Mouse (Mus musculus) intestine, embryonic 15.5 days (tissue): ENCODE measurements around the gene Cpox. TPM values are rescaled to one million over a fixed set of nuclear protein-coding genes. Genes with fewer than 3 reads are reported as not detected.

ENCODE experiments used
- ATAC-seq: fragments of 200-750 bp; cut with Nextera tagmentation; 2 replicates; pipeline ENCODE4 v1.8.0; 2017; ENCODE audit warnings: moderate TSS enrichment, moderate library complexity
- H3K27ac ChIP-seq: fragments of 300-500 bp; sonication (generic); 2 replicates; pipeline ENCODE4 v1.5.1; 2015; ENCODE audit warnings: mild to moderate bottlenecking, inconsistent platforms
- H3K27me3 ChIP-seq: fragments of 300-500 bp; sonication (generic); replicated peaks from 2 replicates; pipeline ENCODE4 v1.6.1; 2015; ENCODE audit warnings: inconsistent platforms
- H3K36me3 ChIP-seq: fragments of 300-500 bp; sonication (generic); 2 replicates; pipeline ENCODE4 v1.6.1; 2015; ENCODE audit warnings: inconsistent platforms
- H3K4me1 ChIP-seq: fragments of 300-500 bp; sonication (generic); replicated peaks from 2 replicates; pipeline ENCODE4 v1.6.1; 2015; ENCODE audit warnings: inconsistent platforms
- H3K4me2 ChIP-seq: fragments of 300-500 bp; sonication (generic); replicated peaks from 2 replicates; pipeline ENCODE4 v1.6.1; 2015; ENCODE audit warnings: mild to moderate bottlenecking, inconsistent platforms
- H3K4me3 ChIP-seq: fragments of 300-500 bp; sonication (generic); replicated peaks from 2 replicates; pipeline ENCODE4 v1.5.1; 2015; ENCODE audit warnings: inconsistent platforms
- H3K9ac ChIP-seq: fragments of 300-500 bp; sonication (generic); 2 replicates; pipeline ENCODE4 v1.6.1; 2015; ENCODE audit warnings: inconsistent platforms
- H3K9me3 ChIP-seq: fragments of 300-500 bp; sonication (generic); 2 replicates; pipeline ENCODE4 v1.6.1; 2016; ENCODE audit warnings: inconsistent platforms
- WGBS: fragments of 180-500 bp; shearing (Covaris S2); methylation state at CpG from one replicate; pipeline ENCODE4 v1.1.7; 2015; 5-methylcytosine and 5-hydroxymethylcytosine counted together
- polyA plus RNA-seq: library from polyadenylated mRNA; unstranded; fragments of >200 nt; fragmentation: Nextera tagmentation; extraction: Ambion mirVana; gene quantifications from 2 replicates; pipeline ENCODE4 v1.2.1, GENCODE M21; 2015

Gene Cpox
- polyA plus RNA-seq, 1 experiment from 2014 or later = 58.4 TPM

DNA sequence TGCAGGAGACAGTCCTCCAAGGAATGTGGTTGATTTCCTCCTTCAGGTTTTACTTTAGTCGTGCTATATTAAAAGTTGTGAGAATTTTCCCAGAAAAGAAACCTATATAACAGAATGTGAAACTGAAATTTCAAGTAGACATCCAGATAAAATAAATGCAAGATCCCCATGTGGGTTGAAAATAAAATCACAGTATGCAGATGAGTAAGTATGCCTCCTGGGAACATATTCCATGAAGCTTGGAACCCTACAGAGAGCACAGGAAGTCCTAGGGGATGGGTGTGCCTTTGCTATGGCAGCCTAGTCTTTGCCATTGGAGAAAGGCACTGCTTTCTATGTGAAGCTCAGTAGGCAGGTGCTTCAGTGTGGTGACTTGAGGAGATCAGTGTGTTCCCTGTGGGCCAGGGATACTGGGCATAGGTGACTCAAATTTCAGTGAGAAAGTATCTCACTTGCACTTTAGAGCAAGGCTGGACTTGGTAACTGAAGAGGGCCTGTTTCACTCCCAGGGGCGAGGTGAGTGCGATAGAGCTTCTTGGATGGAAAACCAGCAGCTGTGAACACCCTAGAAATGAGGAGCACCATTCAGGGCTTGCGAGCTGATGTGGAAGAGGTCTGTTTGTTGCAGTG is 37.3 kb downstream of the Cpox start:
- H3K4me2 ChIP-seq = no peak overlapping the region
- no peaks in the 10 kb centered on the region for H3K9me3 ChIP-seq
- no peak overlapping the region for H3K9ac ChIP-seq
- H3K4me1 ChIP-seq = no peaks in the 10 kb centered on the region
- no peak for ATAC-seq
- H3K4me3 ChIP-seq = no peak overlapping the region
- no peaks in the 10 kb centered on the region for H3K36me3 ChIP-seq
- WGBS = 90% methylated on average over 4 of the region's 4 CpGs
- H3K27ac ChIP-seq = no peak overlapping the region
- no peaks in the 10 kb centered on the region for H3K27me3 ChIP-seq

DNA sequence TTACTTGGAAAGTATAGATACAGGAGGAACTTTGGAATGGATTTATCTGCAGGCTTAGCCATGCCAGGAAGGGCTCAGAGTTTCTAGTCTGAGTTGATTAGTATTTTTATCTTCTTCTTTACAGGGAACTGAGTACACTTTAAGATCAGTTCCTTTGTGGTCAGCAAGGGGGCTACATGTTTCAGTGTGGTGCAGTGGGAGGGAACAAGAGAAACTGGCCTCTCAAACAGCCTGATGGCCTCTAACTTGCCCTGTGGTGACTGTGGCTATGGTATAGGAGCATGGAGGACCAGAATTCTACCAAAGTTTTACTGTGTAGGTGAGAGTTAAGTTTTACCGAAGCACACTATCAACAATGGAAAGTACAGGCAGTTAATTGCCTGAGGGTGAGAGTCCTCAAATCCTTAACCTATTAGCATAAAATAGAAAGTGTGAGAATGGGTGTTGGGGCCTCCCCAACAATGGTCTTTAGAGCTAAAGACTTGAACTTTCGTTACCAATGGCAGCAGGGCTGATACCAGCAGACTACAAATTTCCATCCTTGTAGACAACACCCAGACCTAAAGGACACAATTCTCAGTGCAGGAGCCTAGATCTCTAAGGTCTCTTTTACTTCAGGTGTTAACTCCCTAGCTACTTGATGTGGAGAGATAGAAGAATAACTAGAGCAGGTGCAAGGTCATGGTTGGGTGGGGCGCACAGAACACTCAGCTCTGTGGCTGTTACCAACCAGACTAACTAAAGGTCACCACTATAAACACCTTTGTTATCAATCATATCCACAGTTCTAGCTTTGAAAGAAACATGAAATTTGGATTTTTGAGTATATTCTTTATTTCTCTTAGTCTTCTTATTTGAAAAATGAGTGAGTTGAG is 38.7 kb downstream of the Cpox start:
- WGBS = 70% methylated on average over 3 of the region's 3 CpGs
- Histone ChIP-seq H3K4me3 (no peak overlapping the region), H3K9ac (no peak overlapping the region), H3K4me1 (no peaks in the 10 kb centered on the region), H3K36me3 (no peaks in the 10 kb centered on the region), H3K27ac (no peak overlapping the region), H3K27me3 (no peaks in the 10 kb centered on the region), H3K4me2 (no peak overlapping the region), H3K9me3 (no peaks in the 10 kb centered on the region)
- ATAC-seq = peak; percentile 77

DNA sequence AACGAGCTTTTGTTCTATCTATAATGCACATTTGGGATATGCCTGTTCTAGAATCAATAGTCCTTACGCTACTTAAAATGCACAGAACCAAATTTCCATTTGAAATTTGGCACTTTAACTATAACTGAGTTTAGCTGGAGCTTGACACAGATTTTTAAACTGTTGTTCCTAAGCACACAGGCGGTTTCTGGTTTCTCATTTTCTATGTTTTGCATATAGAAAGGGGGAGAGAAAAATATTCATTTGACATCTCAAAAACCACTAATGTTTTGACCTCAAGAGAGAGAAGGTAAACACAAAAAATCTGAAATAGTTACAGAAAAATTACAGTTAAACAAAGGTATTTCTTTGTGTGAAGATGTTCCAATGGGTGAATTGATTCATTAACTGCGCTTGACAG is 39.4 kb downstream of the Cpox start:
- H3K27me3 ChIP-seq = no peaks in the 10 kb centered on the region
- no peaks in the 10 kb centered on the region for H3K36me3 ChIP-seq
- H3K4me2 ChIP-seq = no peak overlapping the region
- no peaks in the 10 kb centered on the region for H3K9me3 ChIP-seq
- ATAC-seq = no peak
- 81% methylated on average over 4 of the region's 4 CpGs for WGBS
- H3K9ac ChIP-seq = no peak overlapping the region
- H3K4me3 ChIP-seq = no peak overlapping the region
- H3K4me1 ChIP-seq = no peaks in the 10 kb centered on the region
- no peak overlapping the region for H3K27ac ChIP-seq

DNA sequence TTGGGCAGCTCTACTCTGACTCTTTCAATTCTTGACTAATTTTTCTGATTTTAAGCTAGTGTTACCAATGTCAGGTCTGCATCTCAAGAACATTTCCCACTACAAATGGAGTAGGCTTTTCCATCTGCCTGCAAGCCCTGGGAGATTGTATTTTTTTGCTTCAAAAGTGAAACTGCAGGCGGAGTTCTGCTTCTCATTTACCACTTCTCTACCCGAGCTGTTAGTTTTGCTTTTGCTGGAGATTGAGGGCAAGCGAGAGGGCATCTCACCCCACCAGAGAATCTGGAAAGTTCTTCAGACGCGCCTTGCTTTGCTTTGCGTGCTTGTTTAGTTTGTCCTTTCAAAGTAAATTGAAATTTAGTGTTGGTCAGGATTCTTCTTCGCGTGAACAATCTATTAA is 42.1 kb downstream of the Cpox start:
- H3K27ac ChIP-seq = no peak overlapping the region
- H3K36me3 ChIP-seq = no peaks in the 10 kb centered on the region
- H3K27me3 ChIP-seq = no peaks in the 10 kb centered on the region
- no peak overlapping the region for H3K4me2 ChIP-seq
- H3K9me3 ChIP-seq = no peaks in the 10 kb centered on the region
- no peak overlapping the region for H3K4me3 ChIP-seq
- WGBS = 68% methylated on average over 8 of the region's 8 CpGs
- no peak for ATAC-seq
- no peak overlapping the region for H3K9ac ChIP-seq
- H3K4me1 ChIP-seq = no peaks in the 10 kb centered on the region

DNA sequence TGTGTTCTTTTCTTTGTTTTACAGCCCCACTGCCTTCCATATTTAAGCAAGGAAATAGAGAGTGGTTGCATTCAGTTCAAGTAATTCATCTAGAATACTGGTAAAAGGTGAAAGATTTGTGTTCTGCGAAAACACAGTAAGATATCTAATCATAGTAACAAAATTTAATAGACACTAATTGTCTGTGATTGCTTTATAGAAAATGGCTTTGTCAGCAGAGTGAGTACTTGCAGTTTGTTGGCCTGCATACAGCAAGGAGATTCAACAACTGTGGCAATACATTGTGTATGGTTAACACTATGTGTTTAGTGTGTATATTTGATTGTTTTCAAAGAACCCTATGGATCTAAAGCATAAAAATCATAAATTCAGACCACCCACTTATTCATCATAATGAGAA is 43.0 kb downstream of the Cpox start:
- no peaks in the 10 kb centered on the region for H3K9me3 ChIP-seq
- H3K9ac ChIP-seq = no peak overlapping the region
- no peak overlapping the region for H3K27ac ChIP-seq
- H3K4me1 ChIP-seq = no peaks in the 10 kb centered on the region
- ATAC-seq = no peak
- no peak overlapping the region for H3K4me2 ChIP-seq
- H3K4me3 ChIP-seq = no peak overlapping the region
- 88% methylated on average over 1 of the region's 1 CpGs for WGBS
- no peaks in the 10 kb centered on the region for H3K36me3 ChIP-seq
- H3K27me3 ChIP-seq = no peaks in the 10 kb centered on the region

DNA sequence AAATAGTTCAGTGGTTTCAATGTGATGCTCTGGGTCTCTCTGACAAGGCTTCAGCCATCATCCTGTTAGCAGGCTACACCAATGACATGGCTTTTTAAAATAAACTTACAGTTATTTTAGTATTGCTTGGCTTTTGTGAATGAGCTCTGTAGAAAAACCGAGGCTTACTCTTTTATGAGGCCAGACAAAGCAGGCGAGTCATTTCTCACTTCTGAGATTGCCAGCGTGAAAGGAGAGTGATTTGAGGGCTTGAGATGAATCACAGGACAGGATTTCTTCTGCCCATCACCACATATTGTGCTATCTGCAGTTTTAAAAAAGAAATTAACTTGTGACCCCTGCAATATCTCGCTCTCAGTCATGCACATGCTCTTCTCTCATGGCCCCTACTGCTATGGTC is 44.9 kb downstream of the Cpox start:
- H3K4me2 ChIP-seq = no peak overlapping the region
- WGBS = 62% methylated on average over 4 of the region's 4 CpGs
- ATAC-seq = no peak
- H3K27ac ChIP-seq = no peak overlapping the region
- no peaks in the 10 kb centered on the region for H3K4me1 ChIP-seq
- no peak overlapping the region for H3K4me3 ChIP-seq
- H3K27me3 ChIP-seq = no peaks in the 10 kb centered on the region
- no peaks in the 10 kb centered on the region for H3K9me3 ChIP-seq
- H3K9ac ChIP-seq = no peak overlapping the region
- H3K36me3 ChIP-seq = no peaks in the 10 kb centered on the region

DNA sequence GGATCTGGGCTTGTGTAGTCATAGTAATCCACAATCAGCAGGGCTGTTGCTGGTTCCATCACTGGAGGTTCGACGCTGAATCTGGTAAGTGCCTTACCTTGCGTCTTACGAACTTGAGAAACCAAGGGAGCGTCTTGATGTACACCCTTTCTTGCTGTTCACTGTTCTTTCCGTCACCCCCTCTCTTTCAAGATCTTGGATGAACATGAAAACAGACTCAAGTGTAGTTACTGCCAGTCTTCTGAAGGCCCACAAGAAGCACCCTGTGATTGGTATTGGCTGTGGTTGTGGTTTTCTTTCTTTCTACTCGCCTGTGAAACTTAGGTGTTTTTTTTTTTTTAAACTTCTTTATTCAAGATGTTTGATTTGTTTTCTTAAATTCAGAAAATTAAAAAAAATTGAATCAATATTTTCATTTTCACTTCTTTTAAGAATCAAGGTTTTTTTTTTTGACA is 48.6 kb downstream of the Cpox start, which contains the start of gene Gpr15:
Gpr15 (minus strand) TSS at position 405 of the 455 bp plus-strand sequence.
- ATAC-seq = no peak

DNA sequence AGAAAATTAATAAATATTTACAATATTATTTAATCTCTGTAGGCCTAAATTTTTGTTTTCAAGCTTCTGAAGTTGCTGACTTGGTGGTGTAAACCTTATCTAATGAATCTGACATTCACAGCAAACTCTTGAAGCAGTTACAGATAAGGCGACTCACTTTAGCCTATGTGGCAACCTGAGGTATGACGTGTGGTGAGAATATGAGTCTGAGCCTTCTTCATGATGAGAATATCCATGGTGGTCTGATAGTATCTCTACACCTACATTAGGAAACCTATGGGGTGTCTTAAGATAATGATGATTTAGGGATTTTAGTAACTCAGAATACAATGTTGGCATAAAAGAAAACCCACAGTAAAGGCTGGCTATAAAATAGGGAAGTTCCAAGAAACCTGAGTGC is 52.2 kb downstream of the Cpox start:
- H3K4me2 ChIP-seq = no peak overlapping the region
- H3K9ac ChIP-seq = no peak overlapping the region
- H3K4me1 ChIP-seq = no peaks in the 10 kb centered on the region
- H3K4me3 ChIP-seq = no peak overlapping the region
- H3K9me3 ChIP-seq = no peaks in the 10 kb centered on the region
- no peak for ATAC-seq
- H3K27ac ChIP-seq = no peak overlapping the region
- H3K36me3 ChIP-seq = no peaks in the 10 kb centered on the region
- WGBS = 69% methylated on average over 2 of the region's 2 CpGs
- no peaks in the 10 kb centered on the region for H3K27me3 ChIP-seq

More for the DNA sequence above, 48.6 kb downstream of the Cpox start, which contains the start of gene Gpr15:
- Histone ChIP-seq H3K27me3 (no peaks in the 10 kb centered on the region), H3K36me3 (no peaks in the 10 kb centered on the region), H3K9me3 (no peaks in the 10 kb centered on the region), H3K9ac (no peak within 1 kb of the TSS), H3K4me2 (no peak within 1 kb of the TSS), H3K4me1 (no peaks in the 10 kb centered on the region), H3K4me3 (no peak within 1 kb of the TSS), H3K27ac (no peak within 1 kb of the TSS)
- 93% methylated on average over 7 of the region's 7 CpGs for WGBS

DNA sequence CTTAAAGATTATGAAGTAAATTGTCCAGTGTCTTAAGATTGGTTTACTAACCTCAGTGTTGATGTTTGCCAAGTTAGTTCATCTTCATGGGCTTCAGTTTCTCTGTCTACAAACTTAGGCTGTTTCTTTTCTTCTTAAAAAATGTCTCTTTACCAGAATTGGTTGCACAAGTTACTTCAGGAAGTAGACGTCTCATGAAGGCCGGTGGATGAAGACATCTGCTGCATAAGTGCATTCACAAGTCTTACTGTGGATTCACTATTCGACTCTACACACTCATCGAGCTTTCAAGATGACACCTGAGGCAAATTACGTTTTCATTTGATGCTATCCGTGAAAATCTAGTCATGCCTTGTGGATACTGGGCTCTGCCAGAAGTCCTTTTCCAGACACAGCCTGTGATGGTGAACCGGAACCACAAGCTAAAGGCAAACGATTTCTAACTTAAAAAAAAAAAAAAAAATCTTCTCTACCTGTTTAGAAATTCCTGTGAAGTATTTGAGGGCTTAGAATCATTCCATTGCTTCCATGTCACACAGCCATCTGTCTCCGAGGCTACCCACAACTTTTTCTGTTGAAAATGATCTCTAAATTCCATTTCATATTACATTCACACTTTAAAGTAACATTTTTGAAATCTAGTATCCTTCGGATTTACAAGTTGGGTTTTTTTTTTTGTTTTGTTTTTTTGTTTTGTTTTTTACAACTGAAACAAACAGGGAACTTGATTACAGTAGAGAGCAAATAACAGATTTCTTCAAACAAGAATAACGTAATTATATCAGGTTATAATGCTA is 56.8 kb downstream of the Cpox start:
- no peaks in the 10 kb centered on the region for H3K36me3 ChIP-seq

DNA sequence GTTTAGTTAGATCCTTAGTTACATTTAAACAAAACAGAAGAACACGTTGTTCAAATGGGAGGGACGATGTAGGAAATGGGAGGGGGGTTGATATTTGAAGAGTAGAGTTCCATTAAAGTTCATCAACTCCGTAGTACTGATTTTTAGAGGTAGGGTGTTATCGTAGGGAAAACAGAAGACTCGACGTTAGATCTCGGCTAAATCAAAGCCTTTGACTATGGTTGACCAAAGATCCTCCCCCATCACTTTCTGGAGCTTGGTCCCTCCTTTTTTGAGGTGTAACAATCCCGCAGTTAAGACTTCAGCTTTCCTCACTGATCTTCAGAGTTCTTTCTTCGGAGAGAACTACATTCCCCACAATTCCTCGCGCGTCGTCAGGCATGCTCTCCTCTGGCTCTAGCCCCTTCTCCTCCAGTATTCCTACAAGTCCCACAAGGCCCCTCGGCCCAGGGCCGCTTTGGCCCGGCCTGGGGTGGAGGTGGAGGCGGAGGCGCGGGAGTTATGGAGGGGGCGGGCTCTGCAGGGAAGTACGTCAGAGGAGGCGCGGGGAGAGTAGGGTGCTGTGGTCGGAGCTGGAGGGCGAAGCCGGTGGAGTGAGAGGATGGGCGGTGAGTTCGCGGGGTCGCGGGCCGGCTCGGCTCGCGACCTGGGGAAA is 57.5 kb downstream of the Cpox start, which contains the start of gene Cldnd1:
Cldnd1 (plus strand) TSS at position 434 of the 655 bp plus-strand sequence.
- Histone ChIP-seq H3K4me1 (peaks cover 4% of the 10 kb centered on the region; the same call in 1 of the 2 replicates), H3K9me3 (no peaks in the 10 kb centered on the region), H3K4me3 (peak within 1 kb of the TSS; percentile 68), H3K27ac (peak within 1 kb of the TSS; percentile 79), H3K27me3 (no peaks in the 10 kb centered on the region), H3K4me2 (peak within 1 kb of the TSS; percentile 63), H3K36me3 (peaks cover 2% of the 10 kb centered on the region; the same call in 1 of the 2 replicates), H3K9ac (peak within 1 kb of the TSS; percentile 68)
- peak; percentile 100 for ATAC-seq
- WGBS = 1% methylated on average over 35 of the region's 35 CpGs

More for the DNA sequence above, 56.8 kb downstream of the Cpox start:
- ATAC-seq = no peak
- WGBS = 73% methylated on average over 11 of the region's 11 CpGs
- Histone ChIP-seq H3K4me2 (peak overlapping the region; percentile 63), H3K9me3 (no peaks in the 10 kb centered on the region), H3K27me3 (no peaks in the 10 kb centered on the region), H3K9ac (no peak overlapping the region), H3K4me3 (peak overlapping the region; percentile 68; the same call in 1 of the 2 replicates), H3K27ac (no peak overlapping the region), H3K4me1 (peaks cover 4% of the 10 kb centered on the region; the same call in 1 of the 2 replicates)

DNA sequence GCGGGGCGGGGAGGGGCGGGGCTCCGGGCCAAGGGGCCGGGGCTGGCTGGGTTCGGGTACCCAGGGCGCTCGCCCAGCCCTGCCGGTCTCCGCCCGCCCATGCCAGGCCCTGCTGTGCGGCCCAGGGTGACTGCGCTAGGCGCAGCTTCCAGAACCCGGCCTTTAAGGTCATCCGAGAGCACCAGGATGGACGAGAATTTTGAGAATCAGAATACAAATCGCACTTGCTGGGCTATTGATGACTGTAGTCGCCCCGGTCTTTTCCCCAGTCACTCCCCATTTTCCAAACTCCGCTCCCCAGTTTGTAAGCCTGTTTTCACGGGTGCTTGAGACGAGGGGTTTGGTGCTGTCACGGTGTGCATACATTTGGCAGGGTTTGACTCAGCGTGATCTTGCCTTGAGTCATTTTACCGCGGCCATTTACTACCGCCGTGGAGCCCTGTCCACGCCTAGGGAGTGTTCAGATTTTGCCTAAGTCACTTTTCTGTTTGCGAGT is 58.1 kb downstream of the Cpox start:
- peak overlapping the region; percentile 63 for H3K4me2 ChIP-seq
- no peaks in the 10 kb centered on the region for H3K27me3 ChIP-seq
- H3K27ac ChIP-seq = peak overlapping the region; percentile 79
- peak overlapping the region; percentile 68 for H3K4me3 ChIP-seq
- 0% methylated on average over 28 of the region's 31 CpGs for WGBS
- peaks cover 5% of the 10 kb centered on the region; the same call in 1 of the 2 replicates for H3K36me3 ChIP-seq
- no peaks in the 10 kb centered on the region for H3K9me3 ChIP-seq
- H3K4me1 ChIP-seq = peaks cover 4% of the 10 kb centered on the region; the same call in 1 of the 2 replicates
- peak overlapping the region; percentile 68 for H3K9ac ChIP-seq
- peak; percentile 95 for ATAC-seq
